In the genomic region with DNA sequence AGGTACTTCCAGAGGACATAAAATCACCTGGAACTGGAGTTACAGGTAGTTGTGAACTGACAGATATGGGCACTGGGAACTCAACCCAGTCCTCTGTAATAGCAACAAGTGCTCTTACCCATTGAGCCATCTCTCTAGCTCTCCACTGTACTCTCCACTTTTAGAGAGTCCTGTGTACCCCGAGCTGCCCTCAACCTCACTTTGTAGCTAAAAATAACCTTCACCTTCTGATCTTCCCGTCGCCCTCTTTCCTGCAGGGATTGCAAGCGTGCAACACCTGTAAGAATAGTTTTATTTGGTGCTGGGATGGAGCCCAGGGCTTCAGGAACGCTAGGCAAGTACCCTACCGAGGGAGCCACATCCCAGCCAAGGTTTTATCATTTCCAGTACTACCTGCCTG, we compare ENCODE assay signal across 12 mouse cellular contexts. TPM values are rescaled to one million over a fixed set of nuclear protein-coding genes. Genes with fewer than 3 reads are reported as not detected.
DNase-seq lines count a peak whose midpoint lies in the region; ATAC-seq and TF ChIP-seq lines count a peak whose summit lies in the region.
"Had no signal": no experiment of that assay in that cellular context is flagged by ENCODE, and none has a peak within 500 bp of the region (broad histone marks: within the 10 kb centered on the region; RNA-seq: fewer than 3 reads in every experiment).

No protein-coding gene starts in this region.

- H3K36me3 ChIP-seq in kidney, postnatal 0 days (ENCODE audit: insufficient read depth, low read length): no peaks in the 10 kb centered on the region
- no peaks in the 10 kb centered on the region for H3K36me3 ChIP-seq in stomach, embryonic 15.5 days
- no peaks in the 10 kb centered on the region for H3K36me3 ChIP-seq in stomach, postnatal 0 days (ENCODE audit: control insufficient read depth, insufficient read depth, low read length)
- H3K36me3 ChIP-seq: embryonic facial prominence, embryonic 12.5 days; hindbrain, embryonic 12.5 days; midbrain, embryonic 12.5 days had no signal

- no peak overlapping the region for H3K27ac ChIP-seq in kidney, postnatal 0 days
- no peak overlapping the region for H3K27ac ChIP-seq in stomach, embryonic 15.5 days
- no peak overlapping the region for H3K27ac ChIP-seq in stomach, postnatal 0 days (replicated peaks)
- H3K27ac ChIP-seq: embryonic facial prominence, embryonic 12.5 days; hindbrain, embryonic 12.5 days; layer of hippocampus, adult 2 months; midbrain, embryonic 12.5 days had no signal

- DNase-seq in heart, adult 11 months: peak; percentile 86
- no peak for DNase-seq in heart, postnatal 14 days
- DNase-seq in kidney, postnatal 0 days (ENCODE audit: low spot score): no peak
- no peak for DNase-seq in kidney, postnatal 10 days
- DNase-seq in stomach, postnatal 0 days (ENCODE audit: low spot score): no peak
- no peak for DNase-seq in right cerebral cortex, adult 18-20 months
- DNase-seq in frontal cortex, postnatal 14 days (ENCODE audit: low spot score in 2 of 2): no peak

- peak overlapping the region; percentile 35; the same call in 1 of the 2 replicates for H3K4me2 ChIP-seq in kidney, postnatal 0 days (ENCODE audit: low read length)
- peak overlapping the region; percentile 3; the same call in 1 of the 2 replicates for H3K4me2 ChIP-seq in stomach, embryonic 15.5 days
- no peak overlapping the region for H3K4me2 ChIP-seq in stomach, postnatal 0 days (replicated peaks; ENCODE audit: low read depth)
- H3K4me2 ChIP-seq: embryonic facial prominence, embryonic 12.5 days; midbrain, embryonic 12.5 days had no signal

- TF ChIP-seq EP300 in stomach, postnatal 0 days (optimal IDR thresholded peaks at IDR 0.05): no peak

- H3K4me1 ChIP-seq in kidney, postnatal 0 days (replicated peaks; ENCODE audit: insufficient read depth, low read length): no peaks in the 10 kb centered on the region
- no peaks in the 10 kb centered on the region; the same call in 1 of the 2 replicates for H3K4me1 ChIP-seq in stomach, embryonic 15.5 days
- no peaks in the 10 kb centered on the region for H3K4me1 ChIP-seq in stomach, postnatal 0 days (replicated peaks; ENCODE audit: control insufficient read depth, insufficient read depth)
- H3K4me1 ChIP-seq: embryonic facial prominence, embryonic 12.5 days; hindbrain, embryonic 12.5 days had no signal

- H3K27me3 ChIP-seq in kidney, postnatal 0 days (ENCODE audit: insufficient read depth, low read length): no peaks in the 10 kb centered on the region
- no peaks in the 10 kb centered on the region for H3K27me3 ChIP-seq in stomach, embryonic 15.5 days (replicated peaks)
- no peaks in the 10 kb centered on the region for H3K27me3 ChIP-seq in stomach, postnatal 0 days (ENCODE audit: control insufficient read depth, insufficient read depth, low read length)
- H3K27me3 ChIP-seq: embryonic facial prominence, embryonic 12.5 days; hindbrain, embryonic 12.5 days; midbrain, embryonic 12.5 days had no signal

- no peak for TF ChIP-seq CTCF in kidney, postnatal 0 days (IDR thresholded peaks at IDR 0.05; ENCODE audit: low read depth)
- no peak for TF ChIP-seq CTCF in stomach, postnatal 0 days (IDR thresholded peaks at IDR 0.05; ENCODE audit: low read depth)

- H3K9ac ChIP-seq in kidney, postnatal 0 days (ENCODE audit: low read depth, low read length): no peak overlapping the region
- H3K9ac ChIP-seq in stomach, embryonic 15.5 days: no peak overlapping the region
- no peak overlapping the region for H3K9ac ChIP-seq in stomach, postnatal 0 days (ENCODE audit: low read length)
- H3K9ac ChIP-seq: embryonic facial prominence, embryonic 12.5 days; hindbrain, embryonic 12.5 days; midbrain, embryonic 12.5 days had no signal

- WGBS in kidney, postnatal 0 days: 58% methylated on average over 6 of the region's 6 CpGs
- WGBS in stomach, embryonic 15.5 days: 43% methylated on average over 6 of the region's 6 CpGs
- WGBS in stomach, postnatal 0 days: 42% methylated on average over 6 of the region's 6 CpGs

- ATAC-seq in kidney, postnatal 0 days (replicated peaks; ENCODE audit: low FRiP score, low read depth): no peak
- ATAC-seq in stomach, embryonic 15.5 days (ENCODE audit: insufficient read depth, low FRiP score, low read depth): no peak
- ATAC-seq in stomach, postnatal 0 days (ENCODE audit: low FRiP score, low TSS enrichment): no peak

- H3K9me3 ChIP-seq in kidney, postnatal 0 days (replicated peaks; ENCODE audit: low read length): no peaks in the 10 kb centered on the region
- H3K9me3 ChIP-seq in stomach, embryonic 15.5 days: no peaks in the 10 kb centered on the region
- H3K9me3 ChIP-seq in stomach, postnatal 0 days (ENCODE audit: control insufficient read depth, low read length): no peaks in the 10 kb centered on the region
- H3K9me3 ChIP-seq: embryonic facial prominence, embryonic 12.5 days; hindbrain, embryonic 12.5 days; midbrain, embryonic 12.5 days had no signal

- no peak overlapping the region for H3K4me3 ChIP-seq in kidney, postnatal 0 days (replicated peaks; ENCODE audit: low read depth, low read length)
- no peak overlapping the region for H3K4me3 ChIP-seq in stomach, embryonic 15.5 days (replicated peaks)
- H3K4me3 ChIP-seq in stomach, postnatal 0 days (ENCODE audit: low read depth, low read length): no peak overlapping the region
- H3K4me3 ChIP-seq: embryonic facial prominence, embryonic 12.5 days; hindbrain, embryonic 12.5 days; midbrain, embryonic 12.5 days had no signal

- intact Hi-C loops in heart, postnatal 14 days (cut with DNase I): loop anchor here (2.0 to 5.0 kb wide), 5 partner anchors 42 to 383 kb away; a partner anchor contains a TSS

RNA-seq across cellular contexts. Expression of a gene that starts 16.2 kb away (rescaled TPM):
- 10 to 100 TPM in 1 of 2 experiments, 1 to 10 TPM in 1; 8.9 to 10.2 TPM for total RNA-seq in heart, postnatal 14 days (2021)
- 45.2 and 45.6 TPM in 2 replicates for polyA plus RNA-seq in kidney, postnatal 0 days (2015; fragmentation: Nextera tagmentation; extraction: Ambion mirVana)
- 26.6 and 27.8 TPM in 2 replicates for polyA plus RNA-seq in stomach, embryonic 15.5 days (2015; fragmentation: Nextera tagmentation; extraction: Ambion mirVana)
- polyA plus RNA-seq in stomach, postnatal 0 days (2015; fragmentation: Nextera tagmentation; extraction: Ambion mirVana): 19.0 and 19.1 TPM in 2 replicates

RNA-seq across cellular contexts. Expression of a gene that starts 16.2 kb away (rescaled TPM):
- 10 to 100 TPM; 18.8 to 24.5 TPM for total RNA-seq in heart, postnatal 14 days (2021)
- polyA plus RNA-seq in kidney, postnatal 0 days (2015; fragmentation: Nextera tagmentation; extraction: Ambion mirVana): 129 and 140 TPM in 2 replicates
- 89.0 and 91.8 TPM in 2 replicates for polyA plus RNA-seq in stomach, embryonic 15.5 days (2015; fragmentation: Nextera tagmentation; extraction: Ambion mirVana)
- 69.8 and 71.8 TPM in 2 replicates for polyA plus RNA-seq in stomach, postnatal 0 days (2015; fragmentation: Nextera tagmentation; extraction: Ambion mirVana)

RNA-seq across cellular contexts. Expression of a gene that starts 36.6 kb away (rescaled TPM):
- total RNA-seq in heart, postnatal 14 days (2021): 10 to 100 TPM; 31.9 to 32.9 TPM
- 31.2 and 33.6 TPM in 2 replicates for polyA plus RNA-seq in kidney, postnatal 0 days (2015; fragmentation: Nextera tagmentation; extraction: Ambion mirVana)
- 33.6 and 36.6 TPM in 2 replicates for polyA plus RNA-seq in stomach, embryonic 15.5 days (2015; fragmentation: Nextera tagmentation; extraction: Ambion mirVana)
- 22.2 and 23.6 TPM in 2 replicates for polyA plus RNA-seq in stomach, postnatal 0 days (2015; fragmentation: Nextera tagmentation; extraction: Ambion mirVana)

RNA-seq across cellular contexts. Expression of a gene that starts 49.6 kb away (rescaled TPM):
- total RNA-seq in heart, postnatal 14 days (2021): 1 to 10 TPM; 5.8 to 7.3 TPM
- 13.9 and 15.3 TPM in 2 replicates for polyA plus RNA-seq in kidney, postnatal 0 days (2015; fragmentation: Nextera tagmentation; extraction: Ambion mirVana)
- 16.3 and 19.5 TPM in 2 replicates for polyA plus RNA-seq in stomach, embryonic 15.5 days (2015; fragmentation: Nextera tagmentation; extraction: Ambion mirVana)
- 8.2 TPM in 2 replicates for polyA plus RNA-seq in stomach, postnatal 0 days (2015; fragmentation: Nextera tagmentation; extraction: Ambion mirVana)
